Mouse (Mus musculus): ENCODE measurements at regions not wholly inside any gene's neighbourhood (a gene's known extent, or its start where the extent isn't known, plus 50 kb on each side); places are given as distances from the start of the nearest gene placed in this dataset.

- TF ChIP-seq CTCF (IDR thresholded peaks at IDR 0.05) (no peak), POLR2A (IDR thresholded peaks at IDR 0.05; ENCODE audit: insufficient read depth, low read depth, low read length) (no peak), EP300 (IDR thresholded peaks at IDR 0.05; ENCODE audit: insufficient read depth, low read depth, low read length) (no peak)
Measured at GRCm38 (mm10) chr16:50788702-50789101, 197.7 kb upstream of the Ccdc54 start.
